Mouse (Mus musculus): Measurements from ENCODE around the gene Zfp369.

DNA sequence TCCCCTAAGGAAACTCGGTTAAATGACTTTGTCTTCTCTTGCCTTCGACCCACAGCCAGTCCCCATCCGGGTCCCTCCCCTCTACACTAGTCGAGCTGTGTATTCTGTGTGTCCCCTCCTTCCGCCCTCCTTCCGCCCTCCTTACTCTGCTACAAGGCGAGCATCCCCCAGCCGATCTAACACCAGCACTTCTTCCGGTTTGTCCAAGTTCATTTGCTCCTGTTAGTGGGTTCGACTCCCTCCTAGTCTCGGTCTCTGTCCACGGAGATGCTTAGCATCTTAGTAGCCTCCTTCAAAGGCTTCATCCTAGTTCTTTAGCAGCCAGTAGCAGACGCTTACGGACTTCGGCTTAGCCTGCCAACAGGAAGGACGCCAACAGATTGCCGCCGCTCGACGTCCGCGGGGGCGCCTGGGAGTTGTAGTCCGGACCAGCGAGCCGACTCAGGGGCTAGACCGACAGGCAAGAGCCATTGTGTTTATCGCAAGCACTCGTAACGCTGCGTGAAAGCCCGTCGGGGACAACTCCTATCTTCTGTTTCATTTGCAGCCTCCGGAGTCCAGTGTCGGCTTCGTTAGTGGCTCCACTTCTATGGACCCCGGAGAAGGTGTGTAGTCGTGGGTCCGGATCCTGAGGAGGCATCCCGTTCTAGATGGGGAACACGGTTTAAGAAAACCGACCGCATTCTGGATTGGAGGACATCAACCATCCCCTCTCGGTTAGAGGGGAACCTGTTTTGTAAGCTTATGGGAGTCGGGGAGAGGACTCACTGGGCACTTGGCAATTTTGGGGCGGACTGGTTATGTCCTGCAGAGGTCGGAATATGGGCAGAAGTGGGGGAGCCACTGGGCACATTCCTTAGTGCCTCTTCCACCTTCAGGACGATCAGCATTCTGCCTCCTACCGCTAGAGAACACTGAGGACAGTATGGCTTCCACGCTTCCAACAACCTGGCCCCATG lies at the start of gene Zfp369:
- no peak for TF ChIP-seq MYOD1 (IDR thresholded peaks at IDR 0.05; ENCODE audit: control insufficient read depth, insufficient read length, low read depth)
- no peak for TF ChIP-seq CTCF (IDR thresholded peaks at IDR 0.05; ENCODE audit: control insufficient read depth, insufficient read depth, insufficient read length)
- TF ChIP-seq FOSL1 (IDR thresholded peaks at IDR 0.05; ENCODE audit: insufficient read depth, low read length, poor library complexity, severe bottlenecking), result no peak
- TF ChIP-seq MYOG (IDR thresholded peaks at IDR 0.05; ENCODE audit: control insufficient read depth, extremely low read depth, insufficient read length), result no peak
